Mouse (Mus musculus) intestine, embryonic 14.5 days (tissue): ENCODE results near the gene Ift122. TPM values are rescaled to one million over a fixed set of nuclear protein-coding genes. Genes with fewer than 3 reads are reported as not detected.

ENCODE experiments used
- ATAC-seq: fragments of 200-750 bp; cut with Nextera tagmentation; replicated peaks from 2 replicates; pipeline ENCODE4 v1.8.0; 2017; ENCODE audit warnings: low read depth, moderate number of reproducible peaks, moderate TSS enrichment, moderate library complexity; ENCODE audit not compliant: low FRiP score, low TSS enrichment
- DNase-seq: peaks from one replicate; pipeline ENCODE4 v3.0.0-alpha.2; 2018; ENCODE audit warnings: low spot score
- H3K27ac ChIP-seq: fragments of 300-500 bp; sonication (generic); 2 replicates; pipeline ENCODE4 v1.5.1; 2014; ENCODE audit warnings: low read depth, mild to moderate bottlenecking, control low read depth
- H3K27me3 ChIP-seq: fragments of 300-500 bp; sonication (generic); replicated peaks from 2 replicates; pipeline ENCODE4 v1.6.1; 2014; ENCODE audit warnings: low read length, control low read depth; ENCODE audit not compliant: control insufficient read depth, insufficient read depth
- H3K36me3 ChIP-seq: fragments of 300-500 bp; sonication (generic); 2 replicates; pipeline ENCODE4 v1.6.1; 2014; ENCODE audit warnings: low read length, control low read depth; ENCODE audit not compliant: control insufficient read depth, insufficient read depth
- H3K4me1 ChIP-seq: fragments of 300-500 bp; sonication (generic); replicated peaks from 2 replicates; pipeline ENCODE4 v1.6.1; 2014; ENCODE audit warnings: low read length, control low read depth, mixed read lengths; ENCODE audit not compliant: control insufficient read depth, insufficient read depth
- H3K4me2 ChIP-seq: fragments of 300-500 bp; sonication (generic); 2 replicates; pipeline ENCODE4 v1.6.1; 2014; ENCODE audit warnings: low read length
- H3K4me3 ChIP-seq: fragments of 300-500 bp; sonication (generic); 2 replicates; pipeline ENCODE4 v1.5.1; 2014; ENCODE audit warnings: low read depth, low read length, control low read depth, mixed read lengths
- H3K9ac ChIP-seq: fragments of 300-500 bp; sonication (generic); 2 replicates; pipeline ENCODE4 v1.6.1; 2014; ENCODE audit warnings: mild to moderate bottlenecking, low read length
- H3K9me3 ChIP-seq: fragments of 300-500 bp; sonication (generic); 2 replicates; pipeline ENCODE4 v1.6.1; 2016; ENCODE audit warnings: low read length, control low read depth; ENCODE audit not compliant: control insufficient read depth
- WGBS: fragments of 180-500 bp; shearing (Covaris S2); extraction: QIAGEN DNeasy Blood & Tissue Kit; methylation state at CpG from one replicate; pipeline ENCODE4 v1.1.7; 2014; 5-methylcytosine and 5-hydroxymethylcytosine counted together
- polyA plus RNA-seq: library from polyadenylated mRNA; unstranded; fragments of >200 nt; fragmentation: Nextera tagmentation; extraction: Ambion mirVana; gene quantifications from 2 replicates; pipeline ENCODE4 v1.2.1, GENCODE M21; 2014

Ift122 gene
- polyA plus RNA-seq, 1 experiment from 2014 or later = 18.4 TPM

DNA sequence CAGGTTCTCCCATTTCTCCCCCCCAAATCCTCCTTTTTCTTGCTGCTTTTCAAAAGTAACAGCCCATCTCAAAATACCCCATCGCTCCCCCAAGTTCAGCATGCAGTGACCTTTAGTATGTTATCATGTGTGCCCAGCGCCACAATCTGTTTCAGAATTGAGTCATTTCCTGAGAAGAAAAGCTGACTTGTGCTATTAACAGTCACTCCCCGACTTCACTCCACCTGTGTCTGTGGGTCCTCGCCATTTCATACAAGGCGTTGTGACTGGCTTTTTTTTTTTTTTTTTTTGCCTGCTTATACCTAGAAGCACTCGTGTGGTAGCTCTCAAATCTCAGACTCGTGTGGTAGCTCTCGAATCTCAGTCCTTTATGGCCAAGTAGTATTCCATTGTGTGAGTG is 92.4 kb downstream of the Ift122 start:
- no peak for ATAC-seq
- 80% methylated on average over 8 of the region's 8 CpGs for WGBS
- H3K4me2 ChIP-seq = no peak overlapping the region

DNA sequence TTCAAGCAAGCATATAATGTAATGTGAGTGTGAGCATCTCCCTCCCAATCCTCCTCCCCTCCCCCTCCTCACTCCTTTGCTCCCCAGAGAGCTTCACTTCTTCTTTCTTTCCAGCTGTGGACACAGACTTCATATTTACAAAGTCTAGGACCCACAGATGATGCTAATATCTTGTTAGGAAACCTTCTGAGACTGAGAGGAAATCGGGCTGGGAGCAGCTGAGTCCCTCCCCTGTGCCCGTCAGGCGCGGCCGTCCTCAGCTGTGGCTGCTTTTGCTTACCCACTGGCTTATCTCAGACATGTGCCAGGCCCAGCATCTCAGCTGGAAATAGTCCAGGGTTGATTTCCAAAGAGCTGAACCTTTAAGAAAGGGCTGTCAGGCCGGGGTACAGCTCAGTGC is 93.1 kb downstream of the Ift122 start:
- H3K4me1 ChIP-seq = peaks cover 10% of the 10 kb centered on the region

More for the DNA sequence above, 92.4 kb downstream of the Ift122 start:
- DNase-seq = no peak
- H3K9ac ChIP-seq = no peak overlapping the region
- H3K4me3 ChIP-seq = no peak overlapping the region
- no peaks in the 10 kb centered on the region for H3K9me3 ChIP-seq
- H3K36me3 ChIP-seq = no peaks in the 10 kb centered on the region
- H3K4me1 ChIP-seq = peaks cover 18% of the 10 kb centered on the region
- no peaks in the 10 kb centered on the region for H3K27me3 ChIP-seq
- H3K27ac ChIP-seq = no peak overlapping the region

DNA sequence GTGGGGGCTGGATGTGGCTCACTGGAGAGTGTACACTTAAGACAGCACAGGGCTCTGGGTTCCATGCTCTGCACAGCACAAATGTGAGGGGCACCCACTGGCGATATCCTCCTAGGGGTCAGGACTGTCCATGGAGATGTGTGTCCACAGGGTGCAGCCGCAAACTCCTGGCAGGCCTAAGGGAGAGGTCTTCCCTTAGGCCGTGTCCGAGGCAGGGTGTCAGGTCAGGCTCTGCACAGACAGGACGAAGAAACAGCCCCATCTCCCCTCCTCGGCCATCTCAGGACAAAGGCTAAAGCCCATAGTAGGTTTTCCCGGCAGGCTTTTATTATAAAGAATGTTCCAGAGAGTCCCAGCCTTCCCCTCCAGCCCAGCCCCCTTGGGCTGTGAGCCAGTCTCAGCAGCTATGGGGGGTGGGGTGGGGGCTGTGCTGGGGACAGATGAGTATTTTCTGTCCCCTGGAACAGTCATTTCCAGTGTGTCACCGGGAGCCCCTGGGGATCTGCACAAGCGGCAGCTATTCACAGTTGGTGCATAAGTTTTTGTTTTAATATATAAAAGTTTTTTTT is 101.3 kb downstream of the Ift122 start:
- H3K27ac ChIP-seq = no peak overlapping the region
- peaks cover 26% of the 10 kb centered on the region for H3K4me1 ChIP-seq
- WGBS = 79% methylated on average over 9 of the region's 9 CpGs
- ATAC-seq (no peak), DNase-seq (no peak)
- H3K27me3 ChIP-seq = no peaks in the 10 kb centered on the region
- H3K4me3 ChIP-seq = no peak overlapping the region
- H3K36me3 ChIP-seq = peaks cover 19% of the 10 kb centered on the region
- H3K9ac ChIP-seq = no peak overlapping the region
- no peak overlapping the region for H3K4me2 ChIP-seq
- H3K9me3 ChIP-seq = no peaks in the 10 kb centered on the region

More for the DNA sequence above, 93.1 kb downstream of the Ift122 start:
- ATAC-seq (no peak), DNase-seq (no peak)
- 51% methylated on average over 6 of the region's 6 CpGs for WGBS
- Histone ChIP-seq H3K36me3 (no peaks in the 10 kb centered on the region), H3K4me2 (no peak overlapping the region), H3K27ac (no peak overlapping the region), H3K9ac (no peak overlapping the region), H3K27me3 (no peaks in the 10 kb centered on the region), H3K4me3 (no peak overlapping the region), H3K9me3 (no peaks in the 10 kb centered on the region)

DNA sequence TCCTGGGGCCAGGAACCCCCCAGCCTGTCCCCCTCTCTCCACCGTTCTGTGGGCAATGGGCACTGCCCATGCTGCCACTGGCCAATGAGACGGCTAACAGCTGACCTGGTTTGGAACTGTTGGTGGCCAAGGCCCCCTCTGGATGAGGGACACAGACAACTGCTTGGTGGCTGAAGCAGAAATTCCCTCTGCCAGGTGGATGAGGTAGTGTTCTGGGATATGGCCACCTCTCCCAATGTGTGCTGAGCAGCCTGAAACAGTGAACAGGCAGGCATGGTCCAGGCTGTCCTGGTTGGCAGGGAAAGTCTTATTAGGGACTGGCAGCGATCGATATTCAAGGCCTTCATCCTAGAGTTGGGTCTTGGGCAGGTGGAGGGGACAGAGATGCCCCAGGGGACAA is 101.9 kb downstream of the Ift122 start:
- Histone ChIP-seq H3K4me1 (peaks cover 26% of the 10 kb centered on the region), H3K27ac (no peak overlapping the region), H3K36me3 (peaks cover 24% of the 10 kb centered on the region), H3K27me3 (no peaks in the 10 kb centered on the region), H3K9ac (no peak overlapping the region), H3K9me3 (no peaks in the 10 kb centered on the region), H3K4me3 (no peak overlapping the region), H3K4me2 (no peak overlapping the region)
- ATAC-seq (no peak), DNase-seq (no peak)
- 82% methylated on average over 4 of the region's 4 CpGs for WGBS

DNA sequence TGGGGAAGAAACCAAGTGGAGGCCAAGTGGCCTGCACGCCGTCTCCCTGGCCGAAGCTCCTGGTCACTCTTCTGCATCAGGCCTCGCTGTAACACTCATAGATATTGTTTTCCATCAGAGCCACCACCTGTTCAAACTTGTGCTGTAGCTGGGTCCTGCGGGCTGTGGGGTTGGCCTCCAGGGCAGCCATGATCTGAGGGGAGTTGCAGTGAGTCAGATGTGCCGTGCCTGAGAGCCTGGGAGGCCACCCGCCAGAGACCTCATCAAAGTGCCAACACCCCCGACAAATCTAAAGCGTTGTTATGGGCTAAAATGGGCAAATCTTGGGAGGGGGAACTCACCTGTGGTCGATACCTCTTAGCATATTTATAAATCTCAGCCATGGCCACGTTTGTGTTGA is 102.4 kb downstream of the Ift122 start:
- peaks cover 26% of the 10 kb centered on the region for H3K4me1 ChIP-seq
- H3K4me3 ChIP-seq = no peak overlapping the region
- WGBS = 83% methylated on average over 11 of the region's 11 CpGs
- no peak for DNase-seq
- H3K9me3 ChIP-seq = no peaks in the 10 kb centered on the region
- H3K27me3 ChIP-seq = no peaks in the 10 kb centered on the region
- ATAC-seq = no peak
- H3K4me2 ChIP-seq = no peak overlapping the region
- H3K36me3 ChIP-seq = peaks cover 29% of the 10 kb centered on the region
- no peak overlapping the region for H3K27ac ChIP-seq
- H3K9ac ChIP-seq = no peak overlapping the region

DNA sequence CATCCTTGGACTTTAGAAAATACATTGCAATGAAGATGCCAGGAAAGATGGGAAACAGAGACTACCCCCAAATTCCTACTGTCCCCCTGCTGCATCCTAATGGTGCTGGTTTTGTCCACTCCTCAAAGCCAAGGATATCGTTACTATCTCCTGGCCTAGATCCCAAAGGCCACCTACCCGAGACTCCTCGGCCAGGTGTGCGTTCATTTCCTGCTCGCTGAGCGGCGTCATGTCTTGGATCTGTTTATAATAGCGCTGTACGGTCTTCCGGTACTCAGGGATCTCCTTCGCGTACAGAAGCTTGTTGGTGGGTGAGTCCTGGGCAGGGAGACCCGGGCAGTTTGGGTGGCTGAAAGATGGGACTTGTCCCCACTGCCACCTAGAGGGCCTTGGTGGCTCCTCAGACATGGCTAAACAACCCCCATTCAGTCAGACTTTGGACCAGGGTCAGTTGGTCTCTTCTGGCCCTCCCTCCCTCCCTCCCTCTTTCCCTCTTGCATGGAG is 103.2 kb downstream of the Ift122 start:
- no peak overlapping the region for H3K4me3 ChIP-seq
- H3K36me3 ChIP-seq = peaks cover 31% of the 10 kb centered on the region
- H3K4me2 ChIP-seq = no peak overlapping the region
- peak overlapping the region; percentile 30 for H3K27ac ChIP-seq
- DNase-seq (no peak), ATAC-seq (peak; percentile 6; the same call in 1 of the 2 replicates)
- WGBS = 69% methylated on average over 13 of the region's 13 CpGs
- H3K9me3 ChIP-seq = no peaks in the 10 kb centered on the region
- H3K9ac ChIP-seq = no peak overlapping the region
- no peaks in the 10 kb centered on the region for H3K27me3 ChIP-seq
- H3K4me1 ChIP-seq = peaks cover 26% of the 10 kb centered on the region

DNA sequence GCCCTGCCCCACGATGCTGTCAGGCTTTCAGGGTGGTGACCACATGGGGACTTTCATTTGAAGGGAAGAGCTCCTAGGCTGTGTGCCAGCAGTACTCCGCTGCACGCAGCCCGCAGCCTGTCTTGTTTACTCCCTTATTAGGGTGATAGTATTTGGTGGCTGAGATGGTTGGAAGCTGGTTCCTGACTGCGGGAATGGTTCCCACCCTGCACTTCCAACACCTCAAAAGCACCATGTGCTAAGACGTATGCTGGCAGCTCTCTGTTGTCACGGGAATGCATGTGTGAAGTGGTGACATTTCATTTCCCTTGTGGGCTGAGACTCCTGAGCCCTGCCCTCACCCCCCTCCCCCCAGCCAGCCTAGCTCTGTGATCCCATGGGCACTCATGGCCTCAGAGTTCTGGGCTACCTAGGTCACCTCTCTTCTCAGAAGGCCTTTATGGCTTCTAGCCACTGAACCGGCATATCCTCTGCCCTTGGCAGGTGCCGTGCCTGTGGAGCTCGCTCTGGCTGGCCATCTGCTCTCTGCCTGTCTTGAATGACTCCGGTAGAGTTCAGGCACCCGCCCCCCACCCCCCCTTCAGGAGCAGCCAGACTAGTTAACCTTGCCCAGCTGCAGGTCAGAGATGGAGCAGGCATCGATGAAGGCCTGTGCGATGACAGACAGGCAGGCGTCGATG is 103.8 kb downstream of the Ift122 start:
- 40% methylated on average over 16 of the region's 16 CpGs for WGBS
- no peaks in the 10 kb centered on the region for H3K9me3 ChIP-seq
- H3K27me3 ChIP-seq = no peaks in the 10 kb centered on the region
- H3K36me3 ChIP-seq = peaks cover 32% of the 10 kb centered on the region
- no peak overlapping the region for H3K9ac ChIP-seq
- H3K4me2 ChIP-seq = no peak overlapping the region
- peak overlapping the region; percentile 30; the same call in 1 of the 2 replicates for H3K27ac ChIP-seq
- no peak overlapping the region for H3K4me3 ChIP-seq
- no peak for DNase-seq
- peaks cover 26% of the 10 kb centered on the region for H3K4me1 ChIP-seq
- peak; percentile 36; the same call in 1 of the 2 replicates for ATAC-seq

DNA sequence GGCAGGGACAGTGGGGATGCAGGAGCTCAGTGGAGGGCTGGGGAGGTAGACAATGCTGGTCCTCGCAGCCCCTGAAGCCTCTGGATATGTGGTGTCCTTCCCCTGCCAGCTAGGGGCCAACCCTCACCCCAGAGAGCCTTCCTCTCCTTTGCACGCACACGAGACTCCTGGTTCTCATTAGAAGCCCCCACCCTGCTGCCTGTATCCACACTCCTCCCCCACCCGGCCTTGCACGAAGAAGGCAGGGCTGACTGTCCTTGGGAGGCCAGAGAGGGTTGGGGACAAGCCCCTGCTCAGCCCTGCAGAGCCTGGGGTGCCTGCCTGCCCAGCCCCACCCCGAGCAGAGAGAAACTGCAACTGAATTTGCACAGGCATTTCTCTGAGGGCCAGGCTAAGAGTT is 104.4 kb downstream of the Ift122 start:
- no peaks in the 10 kb centered on the region for H3K9me3 ChIP-seq
- H3K4me1 ChIP-seq = peaks cover 26% of the 10 kb centered on the region
- no peak overlapping the region for H3K9ac ChIP-seq
- 0 out of 2 replicates have a peak overlapping the region, but pooled peaks have one; percentile 30 for H3K27ac ChIP-seq
- H3K27me3 ChIP-seq = no peaks in the 10 kb centered on the region
- H3K4me3 ChIP-seq = no peak overlapping the region
- no peak overlapping the region for H3K4me2 ChIP-seq
- ATAC-seq = no peak
- no peak for DNase-seq
- H3K36me3 ChIP-seq = peaks cover 38% of the 10 kb centered on the region
- WGBS = 55% methylated on average over 6 of the region's 6 CpGs

DNA sequence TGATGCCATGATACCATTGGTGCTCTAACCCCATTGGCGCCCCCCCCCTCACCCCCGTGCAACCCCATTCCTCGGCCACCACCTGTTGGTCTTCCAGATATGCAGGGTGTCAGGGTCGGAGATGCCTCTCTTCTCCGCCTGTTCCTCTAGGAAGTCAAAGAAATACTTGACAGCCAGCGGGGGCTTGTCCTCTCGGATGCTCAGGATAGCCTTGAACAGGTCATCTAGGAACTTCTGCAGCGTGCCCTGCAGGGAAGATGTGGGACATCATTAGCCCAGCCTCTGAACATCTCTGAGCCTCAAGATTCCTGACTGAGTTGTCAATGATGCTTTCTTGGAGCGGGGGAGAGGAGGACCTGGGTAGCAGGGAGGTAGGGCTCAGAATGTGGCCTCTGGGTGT is 105.2 kb downstream of the Ift122 start:
- DNase-seq = no peak
- H3K4me1 ChIP-seq = peaks cover 26% of the 10 kb centered on the region
- H3K9me3 ChIP-seq = no peaks in the 10 kb centered on the region
- WGBS = 89% methylated on average over 9 of the region's 9 CpGs
- H3K4me2 ChIP-seq = no peak overlapping the region
- H3K4me3 ChIP-seq = no peak overlapping the region
- H3K36me3 ChIP-seq = peaks cover 44% of the 10 kb centered on the region
- H3K27ac ChIP-seq = no peak overlapping the region
- H3K27me3 ChIP-seq = no peaks in the 10 kb centered on the region
- no peak for ATAC-seq
- H3K9ac ChIP-seq = no peak overlapping the region
